In the genomic region with DNA sequence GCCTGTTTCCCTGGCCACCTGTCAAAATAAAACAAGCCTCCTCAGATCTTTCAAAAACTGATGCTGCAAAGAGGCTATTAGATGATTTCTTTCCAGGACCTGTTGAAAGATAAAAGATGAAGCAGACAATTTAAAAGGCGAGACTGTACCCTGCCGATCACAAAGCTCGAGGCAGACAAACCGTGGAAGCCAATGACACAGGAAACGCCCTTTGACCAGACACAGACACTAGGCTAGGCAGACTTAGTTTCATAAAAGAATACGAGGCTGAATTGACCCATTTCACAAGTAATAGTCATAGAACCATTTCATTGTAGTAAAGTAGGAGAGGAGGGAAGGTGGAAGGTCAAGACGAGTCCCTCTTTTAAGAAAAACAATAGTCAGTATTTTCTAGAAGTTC, we compare ENCODE assay signal across 10 mouse cellular contexts. TPM values are rescaled to one million over a fixed set of nuclear protein-coding genes. Genes with fewer than 3 reads are reported as not detected.
"Had no signal": no experiment of that assay in that cellular context is flagged by ENCODE, and none has a peak within 500 bp of the region (broad histone marks: within the 10 kb centered on the region; RNA-seq: fewer than 3 reads in every experiment).

No protein-coding gene starts in this region.

- H3K4me3 ChIP-seq: limb, embryonic 12.5 days; midbrain, embryonic 13.5 days; stomach, embryonic 15.5 days had no signal

- H3K27ac ChIP-seq: limb, embryonic 12.5 days; midbrain, embryonic 13.5 days; stomach, embryonic 15.5 days had no signal

- H3K4me2 ChIP-seq: limb, embryonic 12.5 days; midbrain, embryonic 13.5 days; stomach, embryonic 15.5 days had no signal

- H3K36me3 ChIP-seq: limb, embryonic 12.5 days; midbrain, embryonic 13.5 days; stomach, embryonic 15.5 days had no signal

- H3K9ac ChIP-seq: limb, embryonic 12.5 days; midbrain, embryonic 13.5 days; stomach, embryonic 15.5 days had no signal

- H3K9me3 ChIP-seq: limb, embryonic 12.5 days; midbrain, embryonic 13.5 days; stomach, embryonic 15.5 days had no signal

- ATAC-seq: hindbrain, embryonic 16.5 days; inflammation-experienced regulatory T-cells, adult 6 months; midbrain, embryonic 13.5 days had no signal

- H3K27me3 ChIP-seq: midbrain, embryonic 13.5 days; stomach, embryonic 15.5 days had no signal

- DNase-seq: kidney, adult 9 months; lung, adult 18-20 months; right cerebral cortex, postnatal 25 days; thymus, adult 2 months; thymus, postnatal 25 days had no signal

- H3K4me1 ChIP-seq: limb, embryonic 12.5 days; midbrain, embryonic 13.5 days; stomach, embryonic 15.5 days had no signal

RNA-seq across cellular contexts. Expression of a gene that starts 20.6 kb away (rescaled TPM):
- polyA plus RNA-seq: inflammation-experienced regulatory T-cells, adult 6 months had no signal
